Mouse (Mus musculus) lung, embryonic 14.5 days (tissue): ENCODE measurements around the gene Olfr750. TPM values are rescaled to one million over a fixed set of nuclear protein-coding genes. Genes with fewer than 3 reads are reported as not detected.
"Not testable (repeated sequence)": the region's sequence is repeated elsewhere in the genome, so short reads cannot be mapped to it uniquely, and the experiment has no call there.

Experiments
- ATAC-seq: fragments of 200-750 bp; cut with Nextera tagmentation; 2 replicates; pipeline ENCODE4 v1.8.0; 2017; ENCODE audit warnings: mild to moderate bottlenecking, moderate TSS enrichment, moderate library complexity; ENCODE audit not compliant: insufficient read depth
- DNase-seq: peaks from one replicate; pipeline ENCODE4 v3.0.0-alpha.2; 2015
- H3K27ac ChIP-seq: fragments of 300-500 bp; sonication (generic); 2 replicates; pipeline ENCODE4 v1.5.1; 2014; ENCODE audit warnings: low read depth, mild to moderate bottlenecking, moderate library complexity
- H3K27me3 ChIP-seq: fragments of 300-500 bp; sonication (generic); 2 replicates; pipeline ENCODE4 v1.6.1; 2014; ENCODE audit warnings: low read length, control low read depth; ENCODE audit not compliant: insufficient read depth
- H3K36me3 ChIP-seq: fragments of 300-500 bp; sonication (generic); 2 replicates; pipeline ENCODE4 v1.6.1; 2014; ENCODE audit warnings: control low read depth; ENCODE audit not compliant: insufficient read depth
- H3K4me1 ChIP-seq: fragments of 300-500 bp; sonication (generic); 2 replicates; pipeline ENCODE4 v1.6.1; 2014; ENCODE audit warnings: antibody characterized with exemption, control low read depth; ENCODE audit not compliant: insufficient read depth
- H3K4me2 ChIP-seq: fragments of 300-500 bp; sonication (generic); 2 replicates; pipeline ENCODE4 v1.6.1; 2014; ENCODE audit warnings: mild to moderate bottlenecking
- H3K4me3 ChIP-seq: fragments of 300-500 bp; sonication (generic); 2 replicates; pipeline ENCODE4 v1.5.1; 2014; ENCODE audit warnings: low read depth, low read length
- H3K9ac ChIP-seq: fragments of 300-500 bp; sonication (generic); 2 replicates; pipeline ENCODE4 v1.6.1; 2014
- H3K9me3 ChIP-seq: fragments of 300-500 bp; sonication (generic); 2 replicates; pipeline ENCODE4 v1.6.1; 2016; ENCODE audit warnings: low read depth, low read length, control low read depth
- CTCF ChIP-seq: IDR thresholded peaks from 2 replicates; pipeline ENCODE4 v1.5.1; 2016; ENCODE audit warnings: antibody characterized with exemption, low read depth
- WGBS: fragments of 180-500 bp; shearing (Covaris S2); extraction: QIAGEN DNeasy Blood & Tissue Kit; methylation state at CpG from one replicate; pipeline ENCODE4 v1.1.7; 2014; 5-methylcytosine and 5-hydroxymethylcytosine counted together
- polyA plus RNA-seq: library from polyadenylated mRNA; unstranded; fragments of >200 nt; fragmentation: Nextera tagmentation; extraction: Ambion mirVana; gene quantifications from 2 replicates; pipeline ENCODE4 v1.2.1, GENCODE M21; 2014

The Olfr750 gene
- polyA plus RNA-seq, 1 experiment from 2014 or later: not detected

- Histone ChIP-seq H3K9me3 (no peaks in the 10 kb centered on the region), H3K4me2 (no peak overlapping the region), H3K4me3 (no peak overlapping the region), H3K27me3 (no peaks in the 10 kb centered on the region), H3K27ac (no peak overlapping the region), H3K36me3 (no peaks in the 10 kb centered on the region), H3K4me1 (no peaks in the 10 kb centered on the region), H3K9ac (no peak overlapping the region)
- no peak for DNase-seq
- no peak for ATAC-seq
- TF ChIP-seq CTCF: no peak
- WGBS: 65% methylated on average over 9 of the region's 9 CpGs
Measured at GRCm38 (mm10) chr14:51101284-51101683, 27.0 kb upstream of the Olfr750 start.

GRCm38 (mm10) chr14:51098921-51099320 lies 24.7 kb upstream of the Olfr750 start:
- H3K27me3 ChIP-seq: no peaks in the 10 kb centered on the region
- no peak overlapping the region for H3K27ac ChIP-seq
- DNase-seq (no peak), ATAC-seq (no peak)
- H3K4me3 ChIP-seq: no peak overlapping the region
- TF ChIP-seq CTCF: no peak
- 88% methylated on average over 11 of the region's 11 CpGs for WGBS
- H3K9me3 ChIP-seq: no peaks in the 10 kb centered on the region
- H3K36me3 ChIP-seq: no peaks in the 10 kb centered on the region
- H3K4me2 ChIP-seq: no peak overlapping the region
- H3K9ac ChIP-seq: no peak overlapping the region
- H3K4me1 ChIP-seq: peaks cover 4% of the 10 kb centered on the region; the same call in 1 of the 2 replicates

- H3K36me3 ChIP-seq, H3K9ac ChIP-seq, H3K9me3 ChIP-seq, H3K4me2 ChIP-seq, H3K27ac ChIP-seq, H3K4me3 ChIP-seq, H3K4me1 ChIP-seq, H3K27me3 ChIP-seq: not testable (repeated sequence)
- DNase-seq: peak; percentile 8
- peak; percentile 72 for TF ChIP-seq CTCF
- WGBS: 28% methylated on average over 1 of the region's 1 CpGs
- ATAC-seq: peak; percentile 18; the same call in 1 of the 2 replicates
Measured at GRCm38 (mm10) chr14:51098300-51098699, 24.1 kb upstream of the Olfr750 start.

GRCm38 (mm10) chr14:51095736-51096524 lies 21.7 kb upstream of the Olfr750 start:
- TF ChIP-seq CTCF: no peak

DNA sequence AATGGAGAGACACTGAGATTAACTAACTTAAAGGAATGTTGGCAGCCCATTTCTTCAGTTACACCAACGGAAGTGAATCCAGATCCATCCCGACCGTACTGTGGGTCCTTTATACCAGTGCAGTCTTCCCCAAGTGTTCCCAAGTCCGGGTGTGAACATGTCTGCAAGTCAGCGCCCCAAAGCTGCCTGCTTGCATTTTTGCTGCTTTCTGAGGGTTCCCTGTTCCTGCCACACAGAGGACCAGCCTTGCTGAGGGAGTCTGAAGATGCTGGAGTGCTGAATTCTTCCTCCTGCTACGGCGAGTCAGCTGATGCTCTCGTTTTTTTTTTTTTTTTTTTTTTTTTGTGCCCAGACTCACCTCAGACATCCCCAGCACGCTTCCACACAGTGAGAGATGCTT lies 20.7 kb upstream of the Olfr750 start:
- no peak for DNase-seq
- H3K4me1 ChIP-seq: peaks cover 12% of the 10 kb centered on the region; the same call in 1 of the 2 replicates
- no peaks in the 10 kb centered on the region for H3K36me3 ChIP-seq
- 63% methylated on average over 9 of the region's 9 CpGs for WGBS
- no peak for TF ChIP-seq CTCF
- no peak overlapping the region for H3K9ac ChIP-seq
- no peaks in the 10 kb centered on the region for H3K27me3 ChIP-seq
- no peak overlapping the region for H3K27ac ChIP-seq
- H3K4me2 ChIP-seq: no peak overlapping the region
- no peak for ATAC-seq
- H3K4me3 ChIP-seq: no peak overlapping the region
- H3K9me3 ChIP-seq: no peaks in the 10 kb centered on the region

More at GRCm38 (mm10) chr14:51095736-51096524, 21.7 kb upstream of the Olfr750 start:
- DNase-seq (peak; percentile 55), ATAC-seq (no peak)
- Histone ChIP-seq H3K4me1 (peaks cover 12% of the 10 kb centered on the region; the same call in 1 of the 2 replicates), H3K27ac (peak overlapping the region; percentile 8; the same call in 1 of the 2 replicates), H3K36me3 (no peaks in the 10 kb centered on the region), H3K9ac (no peak overlapping the region), H3K9me3 (no peaks in the 10 kb centered on the region), H3K27me3 (no peaks in the 10 kb centered on the region), H3K4me3 (no peak overlapping the region), H3K4me2 (peak overlapping the region; percentile 10; the same call in 1 of the 2 replicates)
- WGBS: 30% methylated on average over 9 of the region's 9 CpGs

GRCm38 (mm10) chr14:51094096-51094875 lies 20.1 kb upstream of the Olfr750 start:
- no peaks in the 10 kb centered on the region for H3K27me3 ChIP-seq
- no peak overlapping the region for H3K4me2 ChIP-seq
- H3K9ac ChIP-seq: no peak overlapping the region
- TF ChIP-seq CTCF: no peak
- 75% methylated on average over 5 of the region's 5 CpGs for WGBS
- peaks cover 12% of the 10 kb centered on the region; the same call in 1 of the 2 replicates for H3K4me1 ChIP-seq
- H3K9me3 ChIP-seq: no peaks in the 10 kb centered on the region
- H3K36me3 ChIP-seq: no peaks in the 10 kb centered on the region
- DNase-seq (no peak), ATAC-seq (no peak)
- H3K27ac ChIP-seq: no peak overlapping the region
- H3K4me3 ChIP-seq: no peak overlapping the region

GRCm38 (mm10) chr14:51093496-51093895 lies 19.3 kb upstream of the Olfr750 start:
- Histone ChIP-seq H3K9me3 (no peaks in the 10 kb centered on the region), H3K27me3 (no peaks in the 10 kb centered on the region), H3K9ac (no peak overlapping the region), H3K4me2 (no peak overlapping the region), H3K4me1 (peaks cover 12% of the 10 kb centered on the region; the same call in 1 of the 2 replicates), H3K4me3 (no peak overlapping the region), H3K36me3 (no peaks in the 10 kb centered on the region), H3K27ac (no peak overlapping the region)
- WGBS: 28% methylated on average over 3 of the region's 3 CpGs
- DNase-seq (peak; percentile 23), ATAC-seq (no peak)
- TF ChIP-seq CTCF: no peak
